Mouse (Mus musculus) monocyte, adult 5-6 weeks (primary cell): Measurements from ENCODE around the gene Casd1. TPM values are rescaled to one million over a fixed set of nuclear protein-coding genes. Genes with fewer than 3 reads are reported as not detected.

Experiments used
- ATAC-seq: fragments of 153-309, 156-312 bp; replicated peaks from 2 replicates; pipeline ENCODE4 v1.8.0; 2017; ENCODE audit warnings: mild to moderate bottlenecking; ENCODE audit not compliant: low TSS enrichment, insufficient number of reproducible peaks, severe bottlenecking, poor library complexity, low FRiP score
- total RNA-seq: library from RNA; stranded (forward); fragments of 200-1000, 200-491, 200-594 nt; gene quantifications from 3 replicates; pipeline ENCODE4 v1.2.3, GENCODE M21; 2017

Gene Casd1
- total RNA-seq: 19.5 to 42.0 TPM (median 24.1 TPM) in 3 replicates

- ATAC-seq: peak; percentile 73
Observed at GRCm38 (mm10) chr6:4600658-4601296, at the start of gene Casd1. Casd1 (plus strand) TSS chr6:4600839.

GRCm38 (mm10) chr6:4555366-4555765, 45.3 kb upstream of the Casd1 start:
- ATAC-seq: no peak

- no peak for ATAC-seq
Observed at GRCm38 (mm10) chr6:4557086-4557485, 43.6 kb upstream of the Casd1 start.

GRCm38 (mm10) chr6:4557678-4558077, 43.0 kb upstream of the Casd1 start:
- no peak for ATAC-seq

- ATAC-seq: no peak
Observed at GRCm38 (mm10) chr6:4561156-4561555, 39.5 kb upstream of the Casd1 start.

- ATAC-seq: no peak
Observed at GRCm38 (mm10) chr6:4561621-4562020, 39.0 kb upstream of the Casd1 start.

- no peak for ATAC-seq
Observed at GRCm38 (mm10) chr6:4562401-4562800, 38.2 kb upstream of the Casd1 start.

GRCm38 (mm10) chr6:4563477-4563876, 37.2 kb upstream of the Casd1 start:
- no peak for ATAC-seq

GRCm38 (mm10) chr6:4570412-4570811, 30.2 kb upstream of the Casd1 start:
- ATAC-seq: no peak

GRCm38 (mm10) chr6:4577756-4578155, 22.9 kb upstream of the Casd1 start:
- ATAC-seq: no peak

GRCm38 (mm10) chr6:4578343-4578742, 22.3 kb upstream of the Casd1 start:
- no peak for ATAC-seq

- ATAC-seq: no peak
Observed at GRCm38 (mm10) chr6:4579620-4580019, 21.0 kb upstream of the Casd1 start.

- ATAC-seq: no peak
Observed at GRCm38 (mm10) chr6:4583485-4583884, 17.2 kb upstream of the Casd1 start.

- ATAC-seq: peak; percentile 88
Observed at GRCm38 (mm10) chr6:4587946-4588345, 12.7 kb upstream of the Casd1 start.

GRCm38 (mm10) chr6:4588722-4589121, 11.9 kb upstream of the Casd1 start:
- ATAC-seq: no peak

GRCm38 (mm10) chr6:4590089-4590488, 10.6 kb upstream of the Casd1 start:
- no peak for ATAC-seq

GRCm38 (mm10) chr6:4597711-4598110, 2.9 kb upstream of the Casd1 start:
- ATAC-seq: no peak

- ATAC-seq: no peak
Observed at GRCm38 (mm10) chr6:4600085-4600657, 468 bp upstream of the Casd1 start.

GRCm38 (mm10) chr6:4601297-4601931, 775 bp downstream of the Casd1 start:
- 0 out of 2 replicates have a peak, but pooled peaks have one; percentile 29 for ATAC-seq

GRCm38 (mm10) chr6:4602012-4602411, 1.4 kb downstream of the Casd1 start:
- ATAC-seq: no peak
